Mouse (Mus musculus) urinary bladder, adult 18-20 months (tissue): ENCODE results near the gene Ddx41.

Experiments used
- DNase-seq, 2 experiments: peaks; one replicate each; pipeline ENCODE4 v3.0.0; 2022; ENCODE audit warnings: low spot score in 2 of 2, mixed read lengths in 2 of 2

The Ddx41 gene

GRCm38 (mm10) chr13:55507877-55508276, 28.6 kb downstream of the Ddx41 start:
- no peak for DNase-seq

- no peak for DNase-seq
Observed at GRCm38 (mm10) chr13:55506697-55507096, 29.8 kb downstream of the Ddx41 start.

GRCm38 (mm10) chr13:55505810-55506209, 30.6 kb downstream of the Ddx41 start:
- DNase-seq = no peak

- DNase-seq = no peak
Observed at GRCm38 (mm10) chr13:55504390-55504789, 32.1 kb downstream of the Ddx41 start.

- DNase-seq = no peak
Observed at GRCm38 (mm10) chr13:55502405-55502804, 34.1 kb downstream of the Ddx41 start.

- DNase-seq = no peak
Observed at GRCm38 (mm10) chr13:55500575-55500974, 35.9 kb downstream of the Ddx41 start.

- no peak for DNase-seq
Observed at GRCm38 (mm10) chr13:55498906-55499305, 37.6 kb downstream of the Ddx41 start.

- DNase-seq = no peak
Observed at GRCm38 (mm10) chr13:55496661-55497060, 39.8 kb downstream of the Ddx41 start.

GRCm38 (mm10) chr13:55495702-55496101, 40.8 kb downstream of the Ddx41 start:
- DNase-seq = no peak

GRCm38 (mm10) chr13:55494883-55495621, 41.4 kb downstream of the Ddx41 start:
- DNase-seq = no peak

GRCm38 (mm10) chr13:55494257-55494656, 42.2 kb downstream of the Ddx41 start:
- no peak for DNase-seq

GRCm38 (mm10) chr13:55487578-55488498, 48.6 kb downstream of the Ddx41 start, which contains the start of gene Dbn1:
Gene Dbn1, minus strand, starts transcription at chr13:55488111.
- DNase-seq = no peak

GRCm38 (mm10) chr13:55486916-55487577, 49.4 kb downstream of the Ddx41 start:
- no peak for DNase-seq

- DNase-seq = no peak
Observed at GRCm38 (mm10) chr13:55486029-55486794, 50.2 kb downstream of the Ddx41 start.

- DNase-seq = no peak
Observed at GRCm38 (mm10) chr13:55484520-55485088, 51.9 kb downstream of the Ddx41 start.

- no peak for DNase-seq
Observed at GRCm38 (mm10) chr13:55483593-55483992, 52.9 kb downstream of the Ddx41 start.

GRCm38 (mm10) chr13:55483071-55483470, 53.4 kb downstream of the Ddx41 start:
- DNase-seq = no peak

- no peak for DNase-seq
Observed at GRCm38 (mm10) chr13:55482542-55482941, 53.9 kb downstream of the Ddx41 start.
